Mouse (Mus musculus) frontal cortex, adult (tissue): ENCODE data around the gene Zfpl1.
"Not testable (repeated sequence)": the region's sequence is repeated elsewhere in the genome, so short reads cannot be mapped to it uniquely, and the experiment has no call there.

Source experiments
- ATAC-seq: cut with Nextera tagmentation; 2 replicates; pipeline ENCODE4 v1.9.2; 2017; ENCODE audit warnings: mild to moderate bottlenecking, moderate library complexity, mixed read lengths; ENCODE audit not compliant: low TSS enrichment

The Zfpl1 gene

DNA sequence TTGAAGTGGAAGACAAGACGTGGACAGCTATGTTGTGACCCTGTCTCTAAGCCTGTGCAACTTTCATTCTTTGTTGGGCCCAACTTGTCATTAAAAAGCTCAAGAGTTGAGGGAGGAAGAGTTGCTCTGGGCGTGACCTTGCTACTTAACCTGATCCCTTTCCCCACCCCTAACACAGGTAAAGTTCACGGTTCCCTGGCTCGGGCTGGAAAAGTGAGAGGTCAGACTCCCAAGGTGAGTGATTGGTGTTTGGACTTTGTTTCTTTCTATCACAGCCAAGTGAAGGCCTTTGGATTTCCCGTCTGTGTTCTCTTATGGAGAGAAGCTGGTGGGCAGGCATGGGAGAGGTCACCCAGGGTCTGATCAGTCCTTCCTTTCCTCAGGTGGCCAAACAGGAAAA lies 25.8 kb downstream of the Zfpl1 start:
- no peak for ATAC-seq

DNA sequence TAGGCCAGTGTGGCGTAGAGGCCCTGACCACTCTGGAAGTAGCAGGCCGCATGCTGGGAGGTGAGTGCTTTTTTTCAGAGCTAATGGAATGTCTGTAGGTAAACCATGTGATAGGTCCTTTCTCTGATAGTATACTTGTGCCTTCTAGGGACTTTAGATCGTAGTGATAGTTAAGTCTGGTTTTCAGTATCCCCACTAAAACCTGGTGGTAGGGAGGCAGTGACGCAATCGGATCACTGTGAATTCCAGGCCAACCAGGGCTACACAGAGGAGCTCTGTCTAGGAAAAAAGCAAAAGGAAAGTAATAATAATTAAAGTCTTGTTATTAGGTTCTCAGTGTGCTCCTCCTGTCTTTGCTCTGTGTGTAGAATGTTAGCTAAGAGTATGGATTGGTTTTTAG lies 26.2 kb downstream of the Zfpl1 start:
- ATAC-seq = no peak

DNA sequence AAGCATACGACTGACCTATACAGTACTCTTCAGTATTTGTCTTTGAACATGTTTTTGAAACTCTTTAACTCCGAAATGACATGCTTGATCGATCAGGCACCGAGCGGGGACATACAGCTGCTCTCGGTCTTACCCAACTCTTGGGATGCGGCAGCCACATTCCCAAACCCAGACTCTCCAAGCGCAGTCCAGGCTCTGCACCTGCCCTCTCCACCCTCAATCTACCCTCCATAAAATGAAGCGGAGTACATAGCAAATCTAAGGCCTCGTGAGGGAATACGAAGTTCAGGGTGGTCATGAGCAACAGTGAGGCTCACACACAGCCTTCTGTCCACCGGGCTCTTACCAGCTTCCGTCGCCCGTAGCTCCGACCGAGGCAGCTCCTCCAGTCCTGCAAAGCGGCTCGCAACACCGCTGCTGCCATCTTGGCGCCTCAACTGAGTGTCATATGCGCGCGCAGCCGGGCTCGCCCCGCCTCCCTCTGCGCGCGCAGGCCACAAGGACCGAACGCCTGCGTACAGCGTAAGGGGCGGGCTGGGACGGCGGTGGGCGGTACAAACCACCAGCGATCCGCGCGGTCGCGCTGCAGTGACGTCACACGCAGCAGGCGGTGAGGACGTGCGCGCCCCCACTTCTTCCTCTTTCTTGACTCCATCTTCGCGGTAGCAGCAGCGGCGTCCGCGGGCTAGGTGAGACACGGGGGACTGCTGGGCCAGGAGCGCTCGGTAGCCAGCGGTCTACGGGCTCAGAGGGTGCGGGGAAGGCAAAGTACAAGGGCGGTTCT lies 27.3 kb downstream of the Zfpl1 start, which contains the start of the genes Mrpl49 and Fau:
Gene Mrpl49, minus strand, starts transcription at position 473 of the 784 bp plus-strand sequence.
Gene Fau, plus strand, starts transcription at position 532 of the 784 bp plus-strand sequence.
- ATAC-seq = peak; percentile 76

DNA sequence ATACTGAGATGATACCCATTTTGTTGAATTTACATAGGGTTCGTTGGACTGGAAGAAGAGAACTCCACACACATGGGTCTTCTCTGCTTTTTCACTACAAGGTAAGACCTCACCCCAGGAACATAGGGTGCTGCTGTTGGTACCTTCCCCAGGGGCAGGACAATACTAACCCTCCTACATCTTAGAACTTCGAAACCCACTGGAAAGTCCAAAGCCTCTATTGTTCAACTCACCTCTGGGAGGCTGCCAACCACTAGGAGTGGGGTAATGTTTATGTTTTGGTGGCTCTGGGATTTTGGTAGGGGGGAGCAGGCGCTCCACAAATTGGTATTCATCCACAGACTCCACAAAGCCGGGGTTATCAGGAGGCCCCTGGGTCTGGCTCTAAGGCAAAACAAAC lies 28.1 kb downstream of the Zfpl1 start:
- no peak for ATAC-seq

DNA sequence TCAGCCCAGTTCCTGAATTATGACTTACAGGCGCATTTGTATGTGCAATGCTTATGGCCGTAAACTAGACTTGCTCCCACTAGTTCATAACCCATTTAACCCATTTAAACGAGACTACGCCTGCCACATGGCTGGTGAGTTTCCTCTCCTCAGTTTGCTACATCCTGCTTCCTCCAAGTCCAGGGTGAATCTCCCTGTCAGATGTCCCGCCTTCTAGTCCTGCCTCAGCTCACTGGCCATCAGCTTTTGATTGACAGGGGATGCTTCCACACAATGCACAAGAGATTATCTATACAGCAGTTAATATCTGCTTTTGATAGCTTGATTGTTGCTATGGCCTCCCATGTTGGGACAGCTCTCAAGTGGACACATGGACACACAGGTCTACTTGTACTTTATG lies 30.5 kb downstream of the Zfpl1 start:
- no peak for ATAC-seq

DNA sequence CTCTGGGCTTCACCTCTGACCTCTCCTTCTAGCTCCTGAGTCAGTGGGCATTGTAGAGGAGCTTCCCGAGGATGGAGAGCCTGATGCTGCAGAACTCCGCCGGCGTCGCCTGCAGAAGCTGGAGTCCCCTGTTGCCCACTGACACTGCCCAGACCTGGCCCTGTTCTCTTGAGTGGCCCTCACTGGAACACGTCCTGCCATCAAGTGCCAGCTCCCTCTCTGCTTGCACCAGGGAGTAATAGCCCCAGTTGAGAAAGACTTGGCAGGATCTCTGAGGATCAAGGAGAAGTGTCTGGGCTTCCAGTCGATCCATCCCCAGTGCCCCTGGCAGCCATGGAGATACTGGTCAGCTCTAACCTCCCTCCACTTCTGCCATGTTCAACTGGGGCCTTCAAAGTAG lies 32.2 kb downstream of the Zfpl1 start:
- no peak for ATAC-seq

DNA sequence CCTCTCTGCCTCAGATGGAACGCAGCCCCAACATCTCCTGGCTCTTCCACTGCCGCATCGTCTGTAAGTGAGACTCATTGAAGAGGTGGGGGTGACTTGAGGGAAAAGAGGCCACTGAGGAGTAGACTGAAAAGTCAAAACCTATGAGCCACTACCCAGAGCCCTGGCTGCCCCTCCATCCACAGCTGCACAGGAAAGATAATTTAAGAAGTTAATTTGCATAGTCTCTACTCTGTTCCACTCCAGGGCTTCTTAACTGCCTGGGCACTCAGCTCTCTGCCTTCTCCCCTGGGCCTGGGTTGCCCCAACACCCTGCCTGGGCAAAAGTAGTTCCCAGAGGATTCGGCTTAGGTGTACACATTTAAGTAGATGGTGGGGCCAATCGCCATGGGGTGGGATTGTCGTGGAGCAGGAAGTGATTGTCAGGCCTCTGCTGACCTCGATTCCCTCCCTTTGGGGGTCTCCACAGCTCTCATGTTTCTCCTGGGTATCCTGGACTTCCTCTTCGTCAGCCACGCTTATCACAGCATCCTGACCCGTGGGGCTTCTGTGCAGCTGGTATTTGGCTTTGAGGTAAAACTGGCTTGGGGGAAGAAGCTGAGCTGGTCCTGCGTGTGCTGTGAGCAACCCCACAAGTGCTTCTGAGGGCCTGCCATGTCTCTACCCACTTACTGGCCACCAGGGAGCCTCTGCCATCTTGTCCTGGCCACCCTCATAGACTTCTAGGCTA lies 35.9 kb downstream of the Zfpl1 start:
- no peak for ATAC-seq

DNA sequence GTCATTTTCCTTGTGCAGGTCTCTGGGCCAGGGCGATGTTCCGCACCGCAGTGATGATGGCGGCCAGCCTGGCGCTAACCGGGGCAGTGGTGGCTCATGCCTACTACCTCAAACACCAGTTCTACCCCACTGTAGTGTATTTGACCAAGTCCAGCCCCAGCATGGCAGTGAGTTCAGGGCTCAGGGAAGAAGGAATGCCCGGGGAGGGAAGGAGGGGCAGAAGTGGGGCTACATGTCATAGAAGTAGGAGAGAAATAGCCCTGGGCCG lies 36.9 kb downstream of the Zfpl1 start:
- ATAC-seq = no peak

DNA sequence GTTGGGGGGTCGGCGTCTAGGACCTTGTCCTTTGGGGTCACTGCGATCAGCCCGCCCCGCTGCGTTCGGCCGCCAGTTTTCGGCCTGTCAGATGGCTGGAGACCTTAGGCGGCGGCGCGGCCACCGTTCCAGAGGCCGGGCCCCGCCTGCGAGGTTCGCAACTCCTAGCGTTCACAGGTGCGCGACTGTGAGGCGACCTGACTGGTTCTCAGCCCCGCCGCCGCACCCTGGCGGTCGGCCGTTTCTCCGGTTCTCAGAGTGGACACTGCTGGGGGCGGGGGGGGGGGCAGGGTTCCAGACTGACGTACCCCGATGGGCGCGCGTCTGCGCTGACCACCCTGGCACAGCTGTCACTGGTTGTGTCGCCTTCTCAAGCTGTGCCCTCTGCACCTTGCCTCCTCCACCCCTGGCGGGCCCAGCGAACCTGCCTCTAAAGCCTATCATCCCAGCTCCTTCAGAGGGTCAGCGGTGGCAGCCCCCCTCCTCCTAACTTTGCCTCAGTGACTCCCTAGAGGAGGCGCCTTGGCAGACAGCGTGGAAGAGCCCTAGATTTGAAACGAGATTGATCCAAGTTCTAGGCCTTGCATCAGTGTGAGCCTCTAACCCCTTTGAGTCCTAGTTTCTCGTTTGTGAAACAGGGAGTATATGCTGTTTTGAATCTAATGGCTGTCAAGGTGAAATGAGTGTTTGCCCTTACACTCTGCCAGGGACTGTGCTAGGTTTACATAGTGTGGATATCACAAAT lies 37.4 kb downstream of the Zfpl1 start:
- ATAC-seq = no peak

DNA sequence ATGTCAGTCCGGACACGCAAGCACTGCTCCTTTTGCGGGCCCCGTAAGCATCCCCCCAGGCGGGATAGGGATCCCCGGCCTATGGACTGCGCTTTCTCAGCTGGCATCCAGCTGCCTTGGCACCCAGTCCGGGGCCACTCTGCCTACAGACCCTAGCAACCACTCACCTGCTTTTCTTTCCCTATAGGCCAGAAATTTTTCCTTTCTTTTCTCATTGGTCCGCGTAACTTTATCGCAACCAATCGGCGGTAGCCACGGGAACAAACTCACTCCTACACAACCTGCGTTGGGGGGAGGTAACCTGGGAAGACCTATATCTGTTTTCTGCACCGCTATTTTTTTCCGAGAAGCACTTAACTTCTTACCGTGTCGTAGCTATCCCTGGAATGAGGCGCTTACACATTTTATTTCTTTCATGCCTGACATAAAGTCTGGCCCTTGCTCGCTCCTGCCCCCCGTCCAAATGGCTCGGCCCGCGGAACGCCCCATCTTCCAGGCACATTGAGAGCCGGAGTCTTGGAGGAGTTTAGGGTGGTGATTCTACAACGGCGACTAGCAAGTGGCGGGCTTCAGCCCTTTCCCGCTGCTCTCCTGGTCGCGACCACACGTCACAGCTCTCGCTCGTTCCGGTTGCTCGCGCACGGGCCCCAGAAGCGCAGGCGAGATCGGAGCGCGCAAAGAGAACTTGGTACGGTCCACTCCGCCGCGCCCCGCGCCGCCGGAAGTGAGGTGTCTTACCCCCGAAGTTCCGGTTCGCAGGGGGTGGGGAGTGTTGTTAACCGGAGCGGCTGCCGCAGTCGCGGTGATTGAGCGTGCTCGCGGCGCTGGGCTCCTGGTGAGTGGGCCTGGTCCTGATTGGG lies 38.2 kb downstream of the Zfpl1 start, which contains the start of gene Syvn1:
Gene Syvn1, plus strand, starts transcription at position 283 of the 860 bp plus-strand sequence.
- ATAC-seq = peak; percentile 86

DNA sequence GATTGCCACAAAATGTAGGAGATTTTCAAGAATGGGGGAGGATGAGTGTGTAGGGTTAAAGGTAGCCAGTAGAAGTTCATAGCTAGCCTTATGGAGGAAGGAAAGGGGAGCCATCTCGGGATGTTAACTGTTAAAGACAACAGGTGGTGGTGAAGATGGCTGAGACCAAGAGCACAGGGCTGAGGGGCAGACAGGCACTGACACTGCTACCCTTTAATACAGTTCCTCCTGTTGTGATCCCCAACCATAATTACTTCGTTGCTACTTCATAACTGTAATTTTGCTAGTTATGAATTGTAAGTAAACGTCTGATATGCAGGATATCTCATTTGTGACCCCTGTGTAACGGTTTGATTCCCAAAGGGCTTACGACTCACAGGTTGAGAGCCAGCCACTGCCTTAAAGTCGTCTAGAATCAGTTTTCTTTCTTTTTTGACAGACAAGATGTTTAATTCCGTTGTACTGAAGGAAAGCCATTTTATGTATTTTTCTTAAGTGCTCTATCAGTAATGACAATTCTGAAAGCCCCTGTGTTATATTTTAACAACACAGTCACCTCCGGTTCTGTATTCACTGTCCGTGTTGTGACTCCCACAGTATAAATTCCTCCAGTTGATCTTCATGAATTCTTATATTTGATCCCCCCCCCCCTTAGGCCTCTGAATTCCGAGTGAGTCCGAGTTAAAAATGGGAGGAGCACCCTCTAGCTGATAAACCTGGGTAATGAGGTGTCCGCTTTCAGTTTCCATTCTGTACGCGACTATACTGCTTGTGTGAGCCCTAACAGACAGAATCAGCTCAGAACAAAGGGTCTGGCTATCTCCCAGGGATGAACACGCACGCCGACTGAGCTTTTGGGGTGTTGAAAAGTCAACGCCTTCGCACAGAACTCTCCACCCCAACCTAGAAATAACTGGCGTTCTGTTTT lies 39.1 kb downstream of the Zfpl1 start:
- ATAC-seq = peak; percentile 28; the same call in 1 of the 2 replicates

DNA sequence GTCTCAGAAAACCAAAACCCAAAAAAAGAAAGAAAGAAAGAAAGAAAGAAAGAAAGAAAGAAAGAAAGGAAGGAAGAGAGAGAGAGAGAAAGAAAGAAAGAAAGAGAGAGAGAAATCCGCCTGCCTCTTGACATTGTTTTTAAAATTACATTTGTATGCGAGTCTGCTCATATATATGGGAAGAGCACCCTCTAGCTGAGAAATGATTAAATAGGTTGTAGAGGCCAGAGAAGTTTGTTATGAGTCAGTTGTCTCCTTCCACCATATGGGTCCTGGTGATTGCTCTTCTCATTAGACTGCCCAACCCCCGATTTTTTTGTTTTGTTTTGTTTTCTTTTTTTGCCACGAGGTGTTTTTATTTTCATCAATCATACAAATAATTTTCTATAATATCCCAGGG lies 40.7 kb downstream of the Zfpl1 start:
- ATAC-seq = not testable (repeated sequence)

DNA sequence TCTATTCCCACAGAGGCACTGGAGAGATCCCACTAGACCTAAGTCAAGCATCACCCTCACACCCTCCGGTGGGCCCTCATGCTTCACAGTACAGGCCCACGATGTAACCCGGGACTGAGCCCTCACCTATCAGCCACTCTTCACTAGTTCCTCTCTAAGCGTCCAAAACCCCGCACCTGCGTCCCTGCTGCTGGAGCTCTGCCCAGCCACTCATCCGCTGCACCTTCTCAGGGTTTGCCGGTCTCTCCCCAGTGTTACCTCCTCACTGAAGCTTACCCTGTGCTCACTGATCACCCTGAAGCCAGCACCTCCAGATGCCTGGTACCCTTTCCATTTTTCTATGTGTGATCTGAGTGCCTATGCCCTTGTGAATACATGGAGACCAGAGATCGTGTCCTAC lies 42.5 kb downstream of the Zfpl1 start:
- ATAC-seq = no peak

DNA sequence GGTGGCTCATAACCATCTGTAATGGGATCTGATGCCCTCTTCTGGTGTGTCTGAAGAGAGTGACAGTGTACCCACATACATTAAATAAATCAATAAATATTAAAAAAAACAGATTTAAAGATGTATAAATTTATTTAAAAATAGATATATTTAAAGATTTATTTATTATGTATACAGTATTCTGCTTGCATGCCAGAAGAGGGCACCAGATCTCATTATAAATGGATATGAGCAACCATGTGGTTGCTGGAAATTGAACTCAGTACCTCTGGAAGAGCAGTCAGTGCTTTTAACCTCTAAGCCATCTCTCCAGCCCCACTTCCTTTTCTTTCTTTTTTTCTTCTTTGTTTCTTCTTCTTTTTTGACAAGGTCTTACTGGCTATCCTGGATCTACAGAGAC lies 44.8 kb downstream of the Zfpl1 start:
- ATAC-seq = no peak

DNA sequence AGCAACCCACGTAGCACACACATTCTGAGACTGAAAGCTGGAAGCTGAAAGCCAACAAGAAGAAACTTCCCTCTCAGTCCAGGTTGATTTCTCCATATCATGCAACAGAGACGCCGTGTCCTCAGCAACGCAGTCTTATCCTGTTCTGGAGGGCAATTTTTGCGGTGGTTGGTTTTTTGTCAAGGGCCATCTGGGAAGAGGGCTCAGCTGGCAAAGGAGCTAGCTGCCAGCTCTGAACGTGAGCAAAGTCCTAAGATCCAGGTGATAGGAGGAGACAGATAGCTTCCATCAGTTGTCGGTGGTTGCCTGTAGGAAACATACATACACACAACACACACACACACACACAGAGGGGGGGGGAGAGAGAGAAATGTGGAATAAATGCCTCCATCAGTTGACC lies 46.4 kb downstream of the Zfpl1 start:
- ATAC-seq = no peak

DNA sequence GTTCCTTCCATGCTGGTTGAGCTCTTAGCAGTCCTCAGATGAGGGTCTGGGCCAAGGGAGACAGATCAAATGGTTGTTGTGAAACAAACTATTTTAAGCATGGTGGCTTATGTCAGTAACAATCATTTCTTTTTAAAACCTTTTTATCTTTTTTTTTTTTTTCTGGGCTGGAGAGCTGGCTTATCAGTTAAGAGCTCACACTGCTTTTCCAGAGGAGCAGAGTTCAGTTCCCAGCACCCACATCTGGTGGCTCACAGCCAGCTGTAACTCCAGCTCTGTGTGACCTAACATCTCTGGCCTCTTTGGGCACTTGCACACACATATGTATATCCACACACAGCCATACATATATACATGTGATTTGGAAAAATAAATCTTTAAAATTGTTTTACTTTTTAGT lies 47.1 kb downstream of the Zfpl1 start:
- no peak for ATAC-seq

DNA sequence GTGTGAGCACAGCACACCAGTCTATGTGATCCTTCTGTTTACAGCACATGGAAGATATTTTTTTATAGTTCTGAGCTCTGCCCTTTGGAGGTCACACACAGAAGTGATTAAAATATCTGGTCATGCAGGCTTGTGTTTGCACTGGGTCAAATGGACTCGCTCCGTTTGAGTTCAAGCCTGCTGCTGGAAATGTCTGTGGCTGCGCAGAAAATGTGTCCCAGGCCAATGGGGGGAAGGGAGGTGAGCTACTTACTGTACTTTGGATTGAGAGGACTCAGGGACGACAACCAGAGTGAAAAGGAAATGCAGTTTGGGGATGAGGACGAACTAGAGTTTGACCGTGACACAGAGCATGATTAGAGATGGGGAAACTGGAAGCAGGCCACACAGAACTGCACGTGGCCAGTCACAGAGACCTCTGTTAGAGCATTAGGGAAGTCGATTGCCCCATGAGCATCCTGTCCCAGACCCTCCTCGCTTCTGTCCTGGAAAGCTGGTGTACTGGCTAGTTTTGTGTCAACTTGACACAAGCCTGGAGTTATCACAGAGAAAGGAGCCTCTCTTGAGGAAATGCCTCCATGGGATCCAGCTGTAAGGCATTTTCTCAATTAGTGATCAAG lies 48.7 kb downstream of the Zfpl1 start:
- ATAC-seq = no peak
